Mouse (Mus musculus) 416B (cell line): ENCODE data around the gene Alyref.

ENCODE experiments used
- DNase-seq: peaks from one replicate; pipeline ENCODE4 v3.0.0; 2011; ENCODE audit warnings: low read depth

The Alyref gene

DNA sequence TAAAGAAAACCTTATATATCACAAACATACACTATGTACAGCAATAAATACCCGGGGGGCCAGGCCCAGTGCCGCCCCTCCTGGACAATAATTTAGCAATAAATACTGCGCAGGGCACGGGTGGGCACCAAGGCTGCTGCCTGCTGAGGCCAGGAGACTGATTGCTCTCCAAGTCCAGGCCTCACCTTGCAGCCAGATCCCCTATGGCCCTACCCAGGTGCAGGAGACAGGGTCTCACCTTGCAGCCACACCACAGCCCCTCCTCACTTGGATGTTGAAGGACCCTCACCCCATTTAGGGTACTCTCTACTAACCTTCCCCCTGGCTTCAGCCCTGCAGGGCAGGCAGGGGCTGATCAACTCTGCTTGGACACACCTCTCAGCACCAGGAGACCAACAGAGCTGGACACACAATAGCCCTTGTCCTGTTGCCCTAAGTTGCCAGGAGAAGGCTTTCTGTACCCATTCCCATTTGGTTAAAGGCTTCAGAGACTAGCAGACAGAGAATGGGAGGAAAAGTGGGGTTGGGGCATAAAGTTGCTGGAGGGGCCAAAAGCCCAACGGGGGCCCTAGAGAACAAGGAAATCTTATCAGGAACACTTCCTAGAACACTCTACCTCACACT is 27.1 kb upstream of the Alyref start, which contains the start of gene Sirt7:
Gene Sirt7, minus strand, starts transcription at position 89 of the 624 bp plus-strand sequence.
- no peak for DNase-seq

DNA sequence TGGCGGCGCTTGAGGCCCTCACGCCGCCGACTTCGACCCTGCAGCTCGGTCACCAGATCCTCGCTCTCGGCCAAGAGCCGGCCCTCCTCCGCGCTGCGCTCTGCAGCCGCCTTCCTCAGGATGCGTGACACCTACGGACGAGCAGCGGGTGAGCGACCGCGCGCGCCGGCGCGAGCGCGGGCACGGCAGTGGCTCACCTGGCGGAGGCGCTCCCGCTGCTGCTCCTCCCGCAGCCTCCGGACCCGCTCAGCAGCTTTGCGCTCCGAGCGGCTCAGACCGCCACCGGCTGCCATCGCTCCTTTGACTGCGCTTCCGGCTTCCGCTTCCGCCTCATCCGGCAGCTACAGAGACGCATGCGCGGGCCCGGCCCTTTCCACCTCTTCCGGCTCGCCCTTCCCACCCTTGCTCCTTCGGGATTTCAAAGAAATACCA is 26.5 kb upstream of the Alyref start:
- DNase-seq: peak; percentile 79

DNA sequence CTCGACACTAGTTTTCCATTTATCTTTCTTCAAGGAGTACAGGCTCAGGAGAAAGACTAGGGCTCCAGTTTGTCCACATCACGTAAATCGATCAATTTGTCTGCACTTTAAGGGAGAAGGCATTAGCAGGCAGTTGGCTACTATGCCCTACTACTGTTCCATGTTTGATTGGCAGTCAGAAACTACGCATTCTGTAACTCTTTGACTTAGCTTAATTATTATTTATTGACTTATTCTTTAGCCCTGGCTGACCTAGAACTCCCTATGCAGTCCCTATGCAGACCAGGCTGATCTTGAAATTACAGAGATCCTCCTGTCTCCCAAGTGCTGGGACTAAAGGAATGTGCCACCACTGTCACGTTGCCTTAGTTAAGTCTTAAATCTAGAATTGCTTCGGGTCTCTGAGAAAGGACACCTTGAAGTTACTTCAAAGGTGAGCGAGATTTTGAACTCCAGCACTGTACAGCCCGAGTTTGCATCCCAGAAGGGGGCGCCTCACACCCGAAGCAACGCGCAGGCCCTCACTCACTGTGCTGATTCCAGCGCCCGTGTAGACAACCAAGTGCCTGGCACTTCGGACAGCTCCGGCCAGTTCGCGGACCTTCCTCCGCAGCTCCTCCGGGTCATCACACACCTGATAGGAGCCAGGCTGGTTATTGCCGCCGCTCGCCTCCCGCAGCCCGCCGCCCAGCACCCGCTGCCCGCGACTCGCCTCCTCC is 26.0 kb upstream of the Alyref start:
- DNase-seq: peak; percentile 82

DNA sequence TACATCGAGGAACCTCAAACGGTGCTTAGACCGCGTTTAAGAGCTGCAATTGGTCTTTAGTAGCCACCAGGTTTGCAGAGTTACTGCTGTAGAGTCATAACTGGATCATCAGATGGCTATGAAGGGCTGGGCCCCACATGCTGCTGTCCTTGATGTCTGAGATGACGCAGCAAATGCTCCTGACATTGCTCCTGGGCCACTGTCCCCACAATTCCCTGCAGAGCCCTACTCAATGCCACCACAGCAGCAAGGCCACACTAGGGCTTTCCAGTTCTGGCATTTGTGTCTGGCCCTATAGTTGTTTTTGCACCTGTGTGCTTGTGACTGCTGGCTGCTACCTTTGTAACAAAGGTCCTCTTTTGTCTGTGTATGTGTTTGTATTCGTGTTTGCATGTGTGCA is 24.6 kb upstream of the Alyref start:
- no peak for DNase-seq

DNA sequence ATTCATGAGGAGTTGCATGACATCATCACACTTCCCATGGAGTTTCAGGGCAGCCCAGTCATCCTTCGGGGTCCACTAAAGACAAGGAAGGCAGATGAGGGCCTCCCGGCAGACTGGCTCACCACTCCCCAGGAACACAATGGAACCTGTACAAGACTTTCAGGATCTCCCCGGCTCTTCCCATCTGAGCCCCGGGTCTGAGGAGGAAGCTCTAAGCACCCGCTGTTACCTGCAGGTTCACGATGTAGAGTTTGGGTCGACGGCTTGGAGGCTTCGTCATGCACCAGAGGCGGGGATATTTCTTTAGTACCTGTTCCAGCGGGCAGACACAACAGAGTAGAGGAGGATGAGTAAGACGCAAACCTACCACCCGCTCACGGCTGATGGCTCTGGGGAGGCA is 22.0 kb upstream of the Alyref start:
- DNase-seq: no peak

DNA sequence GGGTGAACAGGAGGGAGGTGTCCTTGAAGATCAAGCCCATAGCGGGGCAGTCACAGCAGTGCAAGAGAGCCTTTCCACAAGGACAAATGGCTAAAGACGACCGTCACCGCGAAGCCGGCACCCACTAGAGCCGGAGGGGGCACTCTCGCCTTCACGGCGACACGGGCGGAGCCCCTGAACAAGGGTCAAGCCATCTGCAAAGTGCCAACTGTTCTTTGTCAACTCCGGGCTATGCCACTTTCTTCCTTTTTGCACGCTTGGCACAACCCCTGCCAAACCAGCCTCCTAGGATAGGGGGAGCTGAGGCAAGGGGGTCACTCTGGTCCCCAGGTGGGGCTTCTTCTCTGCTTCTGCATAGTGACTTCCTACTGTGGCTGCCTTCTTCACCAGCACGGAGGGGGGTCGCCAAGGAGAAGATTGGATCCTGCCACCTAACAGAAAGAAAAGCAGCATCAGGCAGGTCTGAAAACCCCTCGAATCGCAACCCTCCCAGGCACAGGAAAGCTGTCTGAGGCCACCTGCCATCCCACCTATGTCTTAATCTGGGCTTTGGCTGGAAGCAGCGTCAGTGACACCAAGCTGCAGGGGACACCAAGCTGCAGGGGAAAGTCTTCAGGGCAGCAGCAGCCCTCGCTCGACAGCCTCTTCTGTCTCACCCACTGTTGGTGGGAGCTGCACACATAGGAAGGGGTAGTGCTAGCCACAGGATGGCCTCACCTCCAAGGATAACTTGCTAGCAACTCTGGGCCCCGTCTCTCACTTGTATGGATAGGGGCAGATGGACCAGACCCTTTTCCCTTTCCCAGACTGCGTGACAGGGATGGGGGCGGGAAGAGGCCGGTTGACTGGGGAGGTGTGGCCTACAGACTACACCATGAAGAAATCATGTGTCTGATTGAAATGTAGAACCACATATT is 20.7 kb upstream of the Alyref start:
- DNase-seq: no peak

DNA sequence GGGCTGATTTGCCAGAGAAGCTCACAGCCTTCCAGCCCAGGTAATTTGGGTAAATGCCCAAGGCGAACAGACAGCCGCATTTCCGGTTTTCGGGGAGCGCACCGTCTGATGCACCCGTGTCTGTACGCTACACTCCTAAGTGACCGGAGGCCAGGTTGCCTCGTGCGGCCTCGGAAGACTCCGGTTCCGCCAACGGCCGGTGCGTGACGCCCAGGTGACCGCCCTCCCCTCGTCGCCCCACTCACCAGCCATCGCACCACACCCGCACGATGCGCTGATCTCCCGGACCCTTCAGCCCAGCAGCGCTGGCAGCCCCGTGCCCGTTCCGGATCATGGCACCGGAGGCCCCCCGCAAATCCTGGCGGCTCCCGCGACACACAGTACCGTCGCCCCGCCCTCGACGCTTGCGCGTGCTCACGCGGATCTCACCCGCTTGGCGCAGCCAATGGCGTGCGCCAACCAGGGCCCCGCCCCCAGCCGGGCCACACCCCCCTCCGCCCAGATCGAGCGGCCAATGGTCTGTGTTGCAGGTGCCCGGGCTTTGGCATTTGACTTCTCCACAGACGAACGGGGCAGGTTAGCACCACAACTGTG is 19.5 kb upstream of the Alyref start, which contains the start of gene Pcyt2:
Gene Pcyt2, minus strand, starts transcription at position 418 of the 594 bp plus-strand sequence.
- peak; percentile 93 for DNase-seq

DNA sequence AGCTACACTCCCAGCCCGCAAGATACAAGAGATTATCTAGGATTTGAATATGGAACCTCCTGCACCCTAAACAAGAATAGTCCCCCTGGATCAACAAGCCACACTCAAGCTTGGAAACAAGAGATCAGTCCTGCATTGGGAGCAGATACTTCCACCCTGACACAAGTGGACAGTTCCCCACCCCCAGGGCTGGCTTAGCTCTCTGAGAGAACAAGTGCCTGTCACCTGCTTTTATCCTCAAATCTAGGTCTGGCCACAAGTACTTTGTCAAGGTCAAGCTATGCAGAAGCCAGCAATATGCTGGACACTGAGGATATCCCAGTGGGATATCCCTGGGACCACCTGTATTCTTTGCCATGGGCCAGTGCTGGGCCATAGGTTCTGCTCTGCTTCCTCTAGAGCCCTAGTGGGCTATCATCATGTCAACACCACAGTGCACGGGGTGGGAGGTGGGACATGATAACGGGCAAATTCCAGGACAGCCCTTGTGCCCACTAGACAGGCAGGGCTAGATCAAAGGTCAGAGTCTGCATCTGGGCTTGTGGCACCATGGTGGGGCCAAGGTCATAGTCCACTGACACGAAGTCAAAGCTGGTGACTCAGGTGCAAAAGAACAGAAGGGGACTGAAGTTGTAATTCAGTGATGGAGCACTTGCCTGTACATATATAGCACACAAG is 18.6 kb upstream of the Alyref start:
- no peak for DNase-seq

DNA sequence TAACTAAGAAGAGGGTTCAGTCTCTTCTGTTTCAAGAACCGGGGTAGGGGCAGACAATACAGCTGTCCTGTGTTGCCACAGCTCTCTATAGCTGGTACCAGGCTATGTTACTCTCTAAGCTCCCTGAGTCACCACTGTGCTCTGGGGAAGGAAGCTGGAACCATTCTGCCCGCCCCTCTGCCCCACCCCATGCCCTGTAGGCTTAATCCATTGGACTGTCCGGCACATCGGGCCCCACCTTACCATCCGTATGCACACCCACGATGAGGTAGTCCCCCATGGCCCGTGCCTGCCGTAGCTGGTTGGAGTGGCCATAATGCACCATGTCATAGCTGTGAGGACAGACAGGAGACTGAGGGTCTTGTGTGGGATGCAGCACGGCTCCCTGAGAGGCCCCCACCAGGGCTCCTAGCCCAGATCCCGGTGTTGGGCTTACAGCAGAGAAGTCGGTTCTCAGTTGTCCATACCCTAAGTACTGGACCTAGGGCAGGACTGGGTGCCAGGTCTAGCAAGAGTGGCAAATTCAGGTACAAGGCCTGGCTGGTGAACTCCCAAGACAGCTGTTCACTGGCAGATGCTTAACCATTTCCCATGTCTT is 17.5 kb upstream of the Alyref start:
- peak; percentile 84 for DNase-seq

DNA sequence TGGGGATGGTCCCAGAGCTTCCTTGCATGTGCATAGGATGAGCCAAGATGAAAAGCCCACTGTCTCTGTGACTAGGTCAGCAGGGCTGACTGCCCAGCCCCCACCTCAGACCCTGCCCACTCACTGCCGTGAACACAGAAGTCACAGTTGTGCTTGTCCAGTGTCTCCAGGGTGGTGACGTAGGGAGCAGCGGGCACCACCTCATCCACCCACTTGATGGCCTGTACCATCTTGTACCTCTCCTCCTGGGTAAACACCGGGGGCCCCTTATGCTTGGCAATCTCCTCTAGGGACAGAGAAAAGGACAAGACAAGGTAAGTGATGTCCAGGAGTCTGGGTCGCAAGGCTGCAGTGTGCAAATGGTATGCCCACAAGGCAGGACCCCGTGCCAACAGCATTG is 17.0 kb upstream of the Alyref start:
- DNase-seq: no peak

DNA sequence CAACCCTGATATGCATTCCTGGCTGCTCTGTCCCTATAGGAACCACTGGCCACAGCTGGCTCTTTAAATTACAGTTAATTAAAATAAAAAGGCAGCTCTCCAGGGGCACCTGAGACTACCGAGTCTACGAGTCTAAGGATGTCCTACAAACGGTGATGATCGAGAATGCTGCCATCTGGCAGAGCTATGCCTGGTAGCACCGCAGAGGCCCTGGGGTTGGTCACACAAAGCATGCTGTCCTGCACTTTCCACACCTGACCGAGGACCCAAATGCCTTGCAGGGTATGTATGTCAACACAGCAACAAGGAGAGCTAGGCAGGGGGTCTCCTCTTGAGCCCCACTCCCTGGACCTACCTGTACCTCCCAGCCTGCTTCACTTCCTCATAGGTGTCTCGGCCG is 15.8 kb upstream of the Alyref start:
- DNase-seq: no peak

DNA sequence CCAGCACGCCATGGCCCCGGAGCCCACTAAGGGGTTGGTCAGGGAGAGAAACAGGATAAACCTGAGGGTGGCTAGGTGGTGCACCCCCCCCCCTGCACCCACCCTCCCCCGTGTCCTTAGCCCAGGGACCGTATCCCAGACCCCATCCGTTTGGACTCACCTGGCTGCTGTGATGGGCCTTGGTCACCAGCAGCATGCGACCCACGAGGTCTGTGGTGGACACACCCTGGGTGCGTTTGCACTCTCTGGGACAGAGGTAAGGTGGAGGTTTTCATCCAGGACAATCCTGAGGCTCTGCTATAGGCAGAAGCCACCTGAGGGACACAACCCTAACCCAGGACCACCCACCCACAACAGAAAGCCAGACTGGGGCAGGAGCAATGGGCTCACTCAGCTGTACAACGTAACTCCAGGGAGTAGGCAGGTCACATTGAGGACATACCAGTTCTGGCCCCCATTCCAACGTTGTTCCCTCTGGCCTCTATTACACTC is 15.4 kb upstream of the Alyref start:
- no peak for DNase-seq

DNA sequence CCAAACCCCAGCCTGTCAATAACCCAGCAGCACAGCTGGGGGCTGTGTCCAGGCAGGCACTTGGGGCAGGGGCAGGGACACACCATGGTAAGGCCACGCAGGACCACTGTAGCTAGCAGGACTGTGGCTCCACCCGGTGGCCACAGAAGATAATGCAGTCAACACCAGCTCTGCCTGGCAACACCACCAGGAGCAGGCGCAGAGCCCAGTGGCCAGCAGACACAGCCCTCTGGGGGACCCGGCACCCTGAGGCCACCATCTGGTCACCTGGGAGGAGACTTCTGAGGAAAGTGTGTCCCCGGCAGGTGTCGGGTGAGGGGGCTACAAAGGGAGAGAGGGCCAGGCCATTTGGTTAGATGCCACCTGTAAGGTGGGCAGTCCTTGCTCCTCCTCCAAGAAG is 14.6 kb upstream of the Alyref start:
- DNase-seq: peak; percentile 72

DNA sequence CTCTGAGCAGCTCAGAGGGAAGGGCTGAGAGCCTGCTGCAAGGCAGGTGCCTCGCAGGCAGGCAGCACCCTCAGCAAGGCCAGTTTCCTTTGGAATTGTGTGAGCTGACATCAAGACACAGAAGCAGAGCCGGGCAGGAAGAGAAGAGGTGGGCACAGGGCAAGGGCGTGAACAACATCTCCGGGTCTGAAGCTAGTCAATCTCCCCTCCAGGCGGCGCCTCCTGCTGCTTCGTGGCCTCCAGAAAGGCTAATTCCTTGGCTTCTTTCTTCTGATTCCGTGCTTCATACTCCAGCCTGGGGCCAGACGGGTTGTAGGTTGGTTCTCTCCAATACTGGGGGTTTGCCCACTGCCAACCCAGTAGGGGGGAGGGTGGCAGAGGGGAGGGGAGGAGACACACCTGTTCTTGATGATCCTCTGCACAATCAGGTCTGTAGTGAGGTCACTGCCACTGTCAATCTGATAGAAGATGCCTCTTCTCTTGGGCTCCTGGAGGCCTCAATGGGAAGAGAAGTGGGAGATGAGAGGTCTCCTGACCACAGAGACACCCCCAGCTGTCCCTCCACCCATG is 12.4 kb upstream of the Alyref start:
- DNase-seq: no peak

DNA sequence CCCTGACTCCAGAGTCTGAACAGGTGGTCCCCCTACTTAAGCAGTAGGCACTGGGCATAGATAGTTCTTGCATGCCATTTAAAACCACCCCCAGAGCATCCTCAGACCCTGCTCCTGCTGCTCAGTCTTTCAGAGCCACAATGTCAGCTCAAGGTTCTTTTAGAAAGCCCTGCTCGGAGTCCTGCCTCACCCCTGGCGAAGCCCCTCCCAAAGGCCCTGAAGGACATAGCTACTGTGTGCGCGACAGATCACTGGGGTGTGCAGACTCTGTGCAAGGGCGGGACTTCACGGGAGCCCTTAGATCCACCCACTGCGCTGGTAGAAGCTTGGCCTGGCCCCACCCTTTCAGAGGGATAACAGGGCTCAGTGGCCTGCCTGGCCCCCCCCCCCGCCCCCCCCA is 11.1 kb upstream of the Alyref start:
- no peak for DNase-seq

DNA sequence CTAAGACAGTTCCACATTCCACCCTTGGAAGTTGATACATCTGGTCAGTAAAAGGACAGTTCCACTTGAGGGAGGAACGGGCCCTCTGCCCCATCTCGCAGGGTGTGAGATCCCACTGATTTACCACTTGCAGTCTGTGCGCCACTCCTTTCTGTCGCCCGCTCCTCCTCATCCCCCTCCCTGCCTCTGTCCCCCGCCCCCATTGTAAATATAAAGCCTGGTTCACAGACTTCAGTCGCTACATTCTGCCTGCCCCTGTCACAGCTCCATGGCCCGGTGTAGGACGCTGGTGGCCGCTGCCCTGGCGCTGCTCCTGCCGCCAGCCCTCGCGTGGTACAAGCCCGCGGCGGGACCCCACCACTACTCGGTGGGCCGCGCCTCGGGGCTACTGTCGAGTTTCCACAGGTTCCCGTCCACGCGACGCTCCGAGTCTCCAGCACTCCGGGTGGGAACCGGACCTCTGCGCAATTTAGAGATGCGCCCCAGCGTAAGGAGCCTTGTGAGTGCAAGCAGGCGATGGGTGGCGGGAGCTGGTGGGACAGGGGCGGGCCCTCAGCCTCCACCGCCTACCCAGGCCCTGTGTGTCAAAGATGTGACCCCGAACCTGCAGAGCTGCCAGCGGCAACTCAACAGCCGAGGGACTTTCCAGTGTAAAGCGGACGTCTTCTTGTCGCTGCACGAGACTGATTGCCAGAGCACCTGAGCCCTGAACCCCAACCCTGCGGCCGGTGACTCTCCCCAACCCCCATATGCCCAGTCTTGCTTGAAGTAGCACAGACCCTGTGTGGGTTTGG is 10.3 kb upstream of the Alyref start, which contains the start of gene Npb:
Gene Npb, plus strand, starts transcription at position 237 of the 794 bp plus-strand sequence.
- no peak for DNase-seq

DNA sequence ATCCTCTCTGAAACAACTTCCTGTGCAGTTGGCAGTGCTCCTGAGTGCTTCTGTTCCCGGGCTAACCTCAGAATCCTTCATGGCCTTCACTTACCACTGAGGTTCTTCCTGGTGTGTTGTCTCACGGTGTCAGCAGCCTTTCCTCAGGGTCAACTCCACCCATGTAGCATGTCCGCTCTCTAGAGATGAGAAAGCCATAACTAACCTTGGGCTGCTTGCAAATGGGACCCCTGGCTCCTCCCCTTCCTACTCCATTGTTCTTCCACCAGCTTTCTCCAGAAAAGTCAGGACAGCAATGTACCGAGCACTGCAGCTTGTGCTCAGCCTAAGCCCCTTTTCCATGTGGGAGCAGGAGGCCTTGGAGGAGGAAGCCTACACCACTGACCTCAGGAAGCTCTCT is 8.6 kb upstream of the Alyref start:
- no peak for DNase-seq

DNA sequence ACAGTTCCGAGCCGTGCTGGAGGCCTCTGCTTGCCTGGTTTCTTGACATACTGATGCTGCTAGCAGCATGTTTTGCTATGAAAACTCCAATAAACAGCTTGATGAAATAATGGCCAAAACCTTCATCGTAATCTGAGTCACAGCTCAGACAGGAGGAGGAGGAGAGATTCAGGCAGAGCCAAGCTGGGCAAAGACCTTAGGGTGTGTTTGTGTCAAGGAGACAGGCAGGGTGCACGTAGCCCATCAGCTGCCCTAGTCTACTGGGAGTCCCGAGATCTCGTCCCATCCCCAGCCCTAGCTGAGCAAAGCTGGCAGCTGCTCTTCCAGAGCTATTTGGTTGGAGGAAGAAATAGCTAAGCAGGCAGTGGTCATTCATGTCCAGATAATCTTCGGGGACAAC is 7.5 kb upstream of the Alyref start:
- no peak for DNase-seq

DNA sequence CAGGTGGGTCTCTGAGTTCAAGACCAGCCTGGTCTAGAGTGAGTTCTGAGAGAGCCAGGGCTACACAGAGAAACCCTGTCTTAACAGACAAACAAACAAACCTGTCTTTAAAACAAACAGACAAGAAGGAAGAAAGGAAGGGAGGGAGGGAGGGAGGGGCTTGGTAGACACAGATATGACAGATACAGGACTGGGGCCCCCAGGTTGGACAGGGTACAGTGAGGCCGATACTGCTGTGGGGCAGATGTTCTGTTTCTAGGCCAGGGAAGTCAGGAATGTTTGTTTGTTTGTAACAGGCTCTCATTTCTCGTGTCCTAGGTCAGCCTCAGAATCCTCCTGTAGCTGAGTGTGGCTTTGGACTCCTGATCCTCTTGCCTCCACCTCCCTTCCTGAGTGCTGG is 5.4 kb upstream of the Alyref start:
- DNase-seq: no peak

DNA sequence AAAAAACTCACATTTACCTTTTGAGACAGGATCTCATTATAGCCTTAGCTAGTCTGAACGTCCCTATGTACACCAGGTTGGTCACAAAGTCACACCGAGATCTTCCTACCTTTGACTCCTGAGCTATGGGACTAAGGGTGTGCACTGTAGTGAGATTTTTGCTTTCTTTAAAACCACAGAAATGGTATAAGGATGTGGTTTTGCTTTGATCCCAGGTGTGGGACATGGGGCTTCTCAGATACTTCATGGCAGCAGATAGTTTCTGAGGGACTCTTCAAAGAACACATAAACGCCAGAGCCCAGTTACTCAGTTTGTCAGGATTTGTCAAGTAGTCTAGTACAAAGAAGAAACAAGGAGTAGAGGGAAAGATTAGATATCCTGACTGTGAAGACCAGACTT is 2.6 kb upstream of the Alyref start:
- DNase-seq: no peak
